Mouse (Mus musculus) adrenal gland, postnatal 36 days (tissue): ENCODE measurements around the gene Jam2. TPM values are rescaled to one million over a fixed set of nuclear protein-coding genes. Genes with fewer than 3 reads are reported as not detected.

Experiments used
- DNase-seq, 2 experiments: peaks; one replicate each; pipeline ENCODE4 v3.0.0; 2021; ENCODE audit warnings: mixed read lengths in 1 of 2
- total RNA-seq, 2 experiments: library from RNA; stranded (reverse); gene quantifications; 2 replicates each; pipeline ENCODE4 v1.2.3; 2021

Gene Jam2
- total RNA-seq, 2 experiments from 2014 or later: 9.0 to 12.6 TPM

GRCm38 (mm10) chr16:84838576-84838975, 64.7 kb downstream of the Jam2 start:
- no peak for DNase-seq

GRCm38 (mm10) chr16:84853492-84853891, 79.6 kb downstream of the Jam2 start:
- DNase-seq: no peak

GRCm38 (mm10) chr16:84864656-84865055, 90.7 kb downstream of the Jam2 start:
- no peak for DNase-seq

- no peak for DNase-seq
These were observed 99.9 kb downstream of the Jam2 start for GRCm38 (mm10) chr16:84873805-84874204.

- DNase-seq: no peak
These were observed 101.2 kb downstream of the Jam2 start for GRCm38 (mm10) chr16:84875012-84875717.

Other genes with a start within 250 kb of the Jam2 start
- 10 to 100 TPM; 42.7 to 43.0 TPM for gene Mrpl39, start 38.4 kb upstream of the Jam2 start, total RNA-seq
- gene Gabpa, start 60.8 kb downstream of the Jam2 start, total RNA-seq: 10 to 100 TPM; 37.7 to 46.1 TPM
- gene Atp5j, start 61.5 kb downstream of the Jam2 start, total RNA-seq: 100 to 1,000 TPM; 463 to 544 TPM